Mouse (Mus musculus) common myeloid progenitor, adult 5-6 weeks (primary cell): ENCODE measurements around the gene Tnfrsf13b. TPM values are rescaled to one million over a fixed set of nuclear protein-coding genes. Genes with fewer than 3 reads are reported as not detected.
"Not testable (repeated sequence)": the region's sequence is repeated elsewhere in the genome, so short reads cannot be mapped to it uniquely, and the experiment has no call there.

ENCODE experiments used
- ATAC-seq: replicated peaks from 2 replicates; pipeline ENCODE4 v1.8.0; 2016; ENCODE audit warnings: low read depth, mild to moderate bottlenecking, moderate TSS enrichment, inconsistent platforms; ENCODE audit not compliant: poor library complexity, severe bottlenecking
- total RNA-seq: library from RNA; stranded (forward); fragments of 200-1000, 187-1606 nt; gene quantifications from 2 replicates; pipeline ENCODE4 v1.2.3, GENCODE M21; 2017

The Tnfrsf13b gene
- total RNA-seq, 1 experiment from 2014 or later = 72.9 TPM

DNA sequence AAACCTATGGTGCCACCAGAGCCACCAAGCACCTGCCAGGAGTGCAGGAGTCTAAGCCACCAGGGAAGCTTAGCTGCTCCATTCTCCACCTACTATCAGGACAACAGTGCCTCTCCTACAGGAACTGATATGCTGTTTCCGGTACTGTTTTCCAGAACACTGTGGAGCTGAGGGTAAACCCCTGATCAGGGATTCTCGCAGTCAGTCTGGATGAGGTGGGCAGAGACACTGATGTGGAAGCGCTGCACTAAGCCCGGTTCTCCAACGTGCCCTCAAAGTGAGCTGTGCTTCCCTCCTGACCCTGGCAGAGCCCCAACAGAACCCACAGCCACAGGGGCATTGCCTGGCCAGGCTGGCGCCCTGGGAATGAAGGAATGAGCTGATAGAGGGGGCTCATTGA, 37.8 kb downstream of the Tnfrsf13b start:
- ATAC-seq = no peak

DNA sequence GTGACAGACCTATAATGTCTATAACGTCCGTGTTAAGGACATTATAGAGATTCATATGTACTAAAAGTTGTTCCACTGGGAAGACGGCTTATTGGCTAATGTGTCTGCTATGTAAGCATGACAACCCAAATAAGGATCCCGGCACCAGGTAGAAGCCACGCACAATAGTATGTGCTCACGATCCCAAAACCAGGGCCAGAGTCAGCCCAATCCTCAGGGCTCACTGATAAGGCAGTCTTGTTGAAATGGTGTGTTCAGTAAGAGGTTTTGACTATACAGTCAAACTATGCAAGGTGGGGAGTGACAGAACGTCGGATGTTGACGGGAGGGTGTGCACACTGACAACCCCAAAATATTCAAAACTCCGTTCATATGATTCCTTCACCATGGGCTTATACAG, 38.3 kb downstream of the Tnfrsf13b start:
- no peak for ATAC-seq

DNA sequence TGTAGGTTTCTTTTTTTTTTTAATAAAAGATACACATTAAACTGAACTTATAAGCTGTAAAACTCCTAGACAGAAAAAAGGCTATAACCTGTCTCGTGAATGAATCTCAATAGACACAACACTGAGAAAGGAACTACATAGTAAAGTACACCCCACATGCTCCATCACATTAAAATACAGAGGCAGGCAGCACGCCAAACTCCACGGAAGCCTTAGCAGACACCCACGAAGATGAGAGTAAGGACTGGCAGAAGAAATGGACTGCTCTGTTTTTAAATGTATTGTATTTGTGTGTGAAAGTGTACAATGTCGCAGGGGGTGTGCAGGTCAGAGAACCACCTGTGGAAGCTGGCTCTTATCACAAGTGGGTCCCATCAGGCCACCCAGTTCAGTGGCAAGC, 43.6 kb downstream of the Tnfrsf13b start:
- no peak for ATAC-seq

DNA sequence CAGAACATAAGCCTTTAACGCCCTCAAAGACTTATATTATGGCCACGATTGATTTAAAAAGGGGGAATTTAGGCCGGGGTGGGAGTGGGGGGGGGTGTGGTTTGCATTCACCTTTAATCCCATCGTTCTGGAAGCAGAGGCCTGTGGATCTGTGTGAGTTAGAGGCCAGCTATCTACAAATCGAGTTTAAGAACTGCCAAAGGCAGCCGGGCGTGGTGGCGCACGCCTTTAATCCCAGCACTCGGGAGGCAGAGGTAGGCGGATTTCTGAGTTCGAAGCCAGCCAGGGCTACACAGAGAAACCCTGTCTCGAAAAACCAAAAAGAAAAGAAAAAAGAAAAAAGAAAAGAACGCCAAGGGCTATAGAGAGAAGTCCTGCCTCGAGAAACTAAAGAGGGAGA, 46.9 kb downstream of the Tnfrsf13b start:
- ATAC-seq = not testable (repeated sequence)

DNA sequence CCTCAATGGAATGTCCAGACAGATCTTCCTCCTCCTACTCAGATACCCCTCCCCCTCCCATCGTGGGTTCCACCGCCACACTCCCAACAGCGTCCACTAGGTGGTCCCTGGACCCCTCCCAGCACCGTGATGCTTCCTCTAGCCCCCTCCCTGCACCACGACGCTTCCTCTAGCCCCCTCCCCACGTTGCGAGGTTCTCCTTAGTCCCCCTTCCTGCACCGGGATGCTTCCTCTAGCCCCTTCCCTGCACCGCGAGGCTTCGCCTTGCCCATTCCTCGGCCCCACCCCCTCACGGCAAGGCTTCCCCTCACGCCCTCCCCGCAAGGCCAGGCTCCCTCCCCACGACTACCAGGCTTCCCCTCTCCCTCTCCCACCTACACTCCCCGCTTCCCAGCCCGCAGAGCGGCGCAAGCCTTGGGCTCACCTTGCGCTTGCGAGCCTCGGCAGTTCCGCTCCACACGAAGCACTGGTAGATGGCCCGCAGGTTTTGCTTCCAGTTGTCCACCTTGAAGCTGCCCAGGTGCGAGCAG, 47.8 kb downstream of the Tnfrsf13b start:
- peak; percentile 16; the same call in 1 of the 2 replicates for ATAC-seq

DNA sequence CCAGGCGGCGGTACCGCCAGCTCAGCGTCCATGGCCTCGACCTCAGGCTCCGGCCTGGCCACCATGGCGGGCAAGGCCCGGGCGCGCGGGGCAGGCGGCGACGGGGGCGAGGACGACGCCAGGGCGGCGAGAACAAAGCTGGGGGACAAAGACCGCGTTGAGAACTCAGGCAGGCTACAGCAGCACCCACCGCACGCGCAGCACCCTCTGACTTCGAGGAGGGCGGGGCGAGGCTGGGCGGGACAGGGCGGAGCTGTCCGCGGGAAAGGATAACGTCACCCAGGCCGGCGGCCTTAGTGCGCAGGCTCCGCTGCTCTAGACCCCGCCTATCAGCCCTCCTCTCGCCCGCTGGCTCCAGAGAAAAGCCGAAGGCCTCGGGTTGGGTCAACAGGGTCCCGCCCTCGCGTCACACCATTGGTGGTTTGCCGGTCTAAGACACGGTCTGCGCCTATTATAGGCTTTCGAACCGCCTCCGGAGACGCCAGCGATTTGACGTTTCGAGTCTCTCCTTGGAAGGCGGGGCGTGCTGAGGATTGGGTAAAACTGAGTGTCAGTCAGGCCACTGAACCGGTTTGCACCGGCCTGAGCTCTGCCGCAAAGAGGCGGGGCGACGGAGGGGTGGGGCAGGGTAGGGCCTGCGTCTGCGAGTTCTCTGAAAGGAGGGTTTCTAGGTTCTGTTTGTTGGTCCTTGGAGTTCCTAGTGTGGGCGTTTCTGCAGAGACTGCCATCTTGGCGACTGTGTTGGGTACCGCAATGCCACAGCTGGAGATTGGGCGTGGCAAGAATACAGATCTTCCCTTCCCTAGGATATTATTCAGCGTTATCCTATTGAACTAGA, 48.5 kb downstream of the Tnfrsf13b start, which contains the start of gene Usp22:
Gene Usp22, minus strand, starts transcription at position 235 of the 838 bp plus-strand sequence.
- ATAC-seq = peak; percentile 91

DNA sequence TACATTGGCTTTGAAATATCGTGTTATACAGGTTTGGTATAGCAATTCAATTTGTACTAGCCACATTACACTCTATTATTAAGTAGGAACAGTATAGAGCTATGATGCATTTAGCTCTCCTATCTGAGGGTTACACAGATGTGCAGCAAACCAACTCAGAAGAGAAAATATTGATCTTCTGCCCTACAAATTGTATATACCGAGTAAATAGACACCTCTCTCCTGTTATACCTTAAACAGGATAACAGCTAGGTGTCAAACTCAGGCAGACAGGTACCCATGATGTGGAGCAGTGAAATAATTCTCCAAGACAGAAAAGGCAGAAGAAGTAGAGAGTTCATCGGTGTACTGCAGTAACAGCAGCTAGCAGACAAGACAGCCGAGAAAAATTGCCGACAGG, 49.2 kb downstream of the Tnfrsf13b start:
- no peak for ATAC-seq

DNA sequence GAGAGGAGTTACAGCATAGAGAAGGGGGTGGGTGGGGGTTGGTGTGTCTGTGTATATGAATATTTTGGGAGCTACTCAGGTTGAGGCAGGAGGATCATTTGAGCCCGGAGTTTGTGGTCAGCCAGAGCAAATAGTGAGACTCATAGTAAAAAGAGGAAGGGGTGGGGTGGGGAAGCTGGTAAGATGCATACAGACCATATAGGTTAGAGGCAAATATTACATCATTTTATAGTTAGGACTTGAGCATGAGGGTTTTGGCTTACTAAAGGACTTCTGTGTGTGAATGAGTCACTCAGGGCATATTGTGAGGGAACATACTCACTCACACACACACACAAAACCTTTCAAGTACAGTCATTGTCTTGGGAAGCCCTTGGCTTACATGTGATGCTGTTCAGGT, 49.8 kb downstream of the Tnfrsf13b start:
- ATAC-seq = no peak

DNA sequence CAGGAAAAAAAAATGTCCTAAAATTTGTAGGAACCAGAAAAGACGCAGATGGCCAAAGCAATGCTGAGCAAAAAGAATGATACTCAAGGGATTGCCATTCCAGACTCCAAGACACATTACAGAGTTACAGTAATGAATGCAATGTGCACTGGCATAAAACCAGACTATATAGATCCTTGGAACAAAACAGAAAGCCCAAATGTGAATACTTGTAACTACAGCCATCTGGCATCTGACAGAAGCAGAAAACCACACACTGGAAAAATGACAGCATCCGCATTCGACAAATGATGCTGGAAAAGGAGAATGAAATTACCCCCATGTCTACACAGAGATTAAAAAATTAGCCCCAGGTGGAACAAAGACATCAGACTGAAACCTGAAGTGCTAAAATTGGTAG, 53.8 kb downstream of the Tnfrsf13b start:
- no peak for ATAC-seq

DNA sequence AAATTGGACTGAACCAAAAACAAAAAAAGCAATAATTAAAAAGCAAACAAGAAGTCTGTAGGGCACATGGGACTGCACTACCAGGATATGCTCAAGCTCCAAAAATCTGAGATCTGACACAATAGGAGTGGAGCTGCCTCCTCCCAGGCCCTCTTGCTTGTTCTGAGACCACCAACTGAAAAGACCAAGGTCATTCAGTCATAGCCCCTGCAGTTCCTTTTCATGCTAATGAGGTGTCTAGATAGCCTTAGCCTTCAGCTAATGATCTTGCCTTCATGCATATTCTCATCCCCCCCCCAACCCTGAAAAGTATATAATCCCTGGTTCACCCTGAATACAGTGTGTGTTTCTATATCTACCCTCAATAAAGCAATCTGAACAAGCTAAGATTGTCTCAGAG, 55.1 kb downstream of the Tnfrsf13b start:
- ATAC-seq = no peak

DNA sequence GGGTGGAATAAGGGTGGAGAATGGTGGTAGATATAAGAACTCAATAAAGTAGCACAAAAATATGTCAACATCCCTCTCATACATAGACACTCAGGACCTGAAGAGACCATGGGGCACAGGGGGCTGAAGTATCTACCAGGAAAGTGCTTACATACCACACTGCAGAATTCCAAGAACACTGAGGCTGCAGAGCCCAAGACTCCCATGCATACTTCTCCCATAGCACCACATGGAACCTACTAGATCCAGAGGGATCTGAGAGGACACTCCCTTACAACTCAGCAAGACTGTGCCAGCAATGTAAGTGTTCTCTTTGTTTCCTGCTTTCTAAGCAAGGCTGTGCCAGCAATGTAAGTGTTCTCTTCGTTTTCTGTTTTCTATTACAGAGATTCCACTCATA, 57.3 kb downstream of the Tnfrsf13b start:
- no peak for ATAC-seq

DNA sequence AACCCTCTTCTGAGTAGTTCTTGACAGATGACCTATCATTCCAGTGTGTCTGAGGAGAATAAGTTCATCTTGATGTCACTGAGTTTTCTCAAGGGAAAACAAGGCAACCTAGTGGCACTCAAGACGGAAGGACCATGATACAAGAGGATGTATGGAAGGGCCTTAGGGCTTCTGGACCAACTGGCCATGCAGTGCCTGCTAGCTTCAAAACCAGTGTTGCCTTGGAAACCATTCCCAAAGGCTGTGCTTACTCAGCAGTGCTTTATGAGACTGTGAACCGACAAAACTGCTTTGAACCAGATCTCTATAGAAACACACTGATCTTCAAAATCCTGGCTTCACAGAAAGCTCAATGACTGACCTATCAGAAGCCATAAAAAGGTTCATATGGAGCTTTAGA, 64.2 kb downstream of the Tnfrsf13b start:
- ATAC-seq = no peak

DNA sequence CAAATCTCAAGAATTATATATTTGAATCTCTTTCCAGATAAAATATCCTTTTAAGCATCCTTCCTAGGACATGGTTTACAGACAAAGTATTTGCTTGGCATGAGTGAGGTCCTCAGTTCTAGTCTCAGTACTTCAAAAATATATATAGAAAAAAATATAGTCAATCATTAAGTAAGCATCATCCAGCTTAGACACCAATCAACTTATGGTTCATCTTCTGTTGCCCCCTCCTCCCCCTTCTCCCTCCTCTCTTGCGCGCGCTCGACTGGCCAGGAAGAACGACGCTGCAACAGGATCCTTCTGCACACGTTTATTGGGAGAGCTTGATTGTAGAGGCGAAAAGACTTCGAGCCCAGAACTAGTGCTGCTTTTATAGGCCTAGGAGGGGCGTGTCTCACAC, 65.6 kb downstream of the Tnfrsf13b start:
- not testable (repeated sequence) for ATAC-seq

DNA sequence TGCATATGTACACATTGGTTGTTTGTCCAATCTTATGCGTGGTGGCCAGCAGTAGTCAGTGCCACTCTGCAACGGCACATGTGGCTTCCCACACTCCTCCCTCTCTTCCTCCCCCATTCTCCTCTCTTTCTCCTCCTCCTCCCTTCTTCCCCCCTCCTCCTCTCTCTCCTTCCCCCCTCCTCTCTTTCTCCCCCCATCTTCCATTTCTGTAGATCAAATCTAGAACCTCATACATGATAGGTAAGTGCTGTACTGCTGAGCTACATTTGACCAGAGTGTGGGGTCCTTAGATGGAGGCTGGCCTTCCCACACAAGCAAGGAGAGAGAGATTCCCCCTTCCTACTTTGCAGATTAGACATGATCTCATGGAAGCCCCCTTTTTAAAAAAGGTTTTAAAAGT, 66.2 kb downstream of the Tnfrsf13b start:
- no peak for ATAC-seq

DNA sequence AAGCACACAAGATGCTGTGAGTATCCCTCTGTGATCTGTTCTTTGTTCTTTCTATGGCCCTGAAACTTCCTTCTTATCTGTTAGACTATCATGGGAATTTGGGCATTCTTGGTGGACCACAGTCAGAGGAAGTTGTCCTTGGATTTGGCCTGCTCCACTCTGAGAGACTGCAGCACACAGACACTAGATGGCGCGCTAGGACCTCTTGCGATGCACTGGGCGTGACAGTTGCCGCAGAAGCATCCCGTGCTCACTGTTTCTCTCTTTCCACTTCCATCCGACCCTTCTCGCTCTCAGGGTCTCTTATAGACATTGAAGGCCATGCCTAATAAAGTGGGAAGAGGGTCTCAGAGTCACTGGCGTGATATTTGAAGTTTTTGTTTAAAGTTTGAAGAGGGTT, 66.8 kb downstream of the Tnfrsf13b start:
- peak; percentile 95 for ATAC-seq

DNA sequence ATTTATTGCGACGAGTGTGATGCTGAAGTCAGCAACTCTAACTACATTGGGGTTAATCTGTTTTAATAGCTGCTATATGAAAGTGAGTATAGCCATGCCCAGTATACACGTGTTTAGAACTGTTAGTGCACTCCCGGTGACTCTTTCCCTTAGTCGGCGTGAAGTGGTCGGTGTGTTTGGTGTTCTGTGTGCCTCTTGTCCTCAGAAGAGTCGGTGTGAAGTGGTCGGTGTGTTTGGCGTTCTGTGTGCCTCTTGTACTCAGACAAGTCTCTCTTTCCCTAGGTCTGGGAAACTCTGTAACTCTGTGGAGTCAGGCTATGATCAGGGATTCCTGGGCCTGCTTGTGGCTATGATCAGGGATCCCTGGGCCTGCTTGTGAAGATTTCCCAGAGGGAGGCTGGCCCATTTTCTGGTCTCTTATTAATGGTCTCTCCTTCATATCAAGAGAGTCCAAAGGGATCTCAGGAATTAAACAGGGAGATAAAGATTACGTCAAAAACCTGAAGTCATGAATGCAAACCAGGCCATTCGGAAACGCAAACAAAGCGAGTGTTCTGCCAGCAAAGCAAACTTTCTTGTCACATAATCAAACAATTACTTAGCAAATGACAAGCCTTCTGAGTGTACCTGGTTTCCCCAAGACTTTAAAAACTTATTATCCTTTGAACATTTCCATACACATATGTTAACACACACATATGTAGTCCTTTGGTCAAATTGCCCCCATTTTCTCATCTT, 70.2 kb downstream of the Tnfrsf13b start:
- no peak for ATAC-seq

DNA sequence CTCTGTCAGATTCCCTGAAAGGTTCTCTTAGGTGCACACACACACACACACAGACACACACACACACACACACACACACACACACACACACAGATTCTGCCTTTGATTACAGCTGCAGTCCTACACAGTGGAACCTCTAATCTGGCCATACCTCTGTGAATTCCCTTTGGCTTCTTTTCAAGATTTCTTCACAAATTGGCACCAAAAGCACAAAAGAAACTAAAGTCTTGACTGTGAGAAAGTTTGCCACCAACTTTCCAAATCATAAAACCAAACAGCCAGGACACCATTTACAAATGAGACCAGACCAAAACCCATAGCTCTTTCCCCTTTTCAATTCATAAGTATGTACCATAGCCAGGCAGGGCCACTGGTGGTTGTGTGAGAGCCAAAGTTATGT, 71.4 kb downstream of the Tnfrsf13b start:
- no peak for ATAC-seq
